Mouse (Mus musculus): ENCODE data around the gene Spsb4. TPM values are rescaled to one million over a fixed set of nuclear protein-coding genes. Genes with fewer than 3 reads are reported as not detected.

Gene Spsb4
- polyA plus RNA-seq, 1 experiment from 2014 or later: 8.4 TPM

- no peak overlapping the region for H3K4me3 ChIP-seq (ENCODE audit: inconsistent target)
- H3K36me3 ChIP-seq (ENCODE audit: inconsistent target): no peaks in the 10 kb centered on the region
- H3K27ac ChIP-seq: no peak overlapping the region
- 77% methylated on average over 3 of the region's 3 CpGs for WGBS (ENCODE audit: missing documents)
- H3K79me2 ChIP-seq (ENCODE audit: inconsistent target): no peaks in the 10 kb centered on the region
These were observed 83.8 kb downstream of the Spsb4 start for GRCm38 (mm10) chr9:96934816-96935215.

DNA sequence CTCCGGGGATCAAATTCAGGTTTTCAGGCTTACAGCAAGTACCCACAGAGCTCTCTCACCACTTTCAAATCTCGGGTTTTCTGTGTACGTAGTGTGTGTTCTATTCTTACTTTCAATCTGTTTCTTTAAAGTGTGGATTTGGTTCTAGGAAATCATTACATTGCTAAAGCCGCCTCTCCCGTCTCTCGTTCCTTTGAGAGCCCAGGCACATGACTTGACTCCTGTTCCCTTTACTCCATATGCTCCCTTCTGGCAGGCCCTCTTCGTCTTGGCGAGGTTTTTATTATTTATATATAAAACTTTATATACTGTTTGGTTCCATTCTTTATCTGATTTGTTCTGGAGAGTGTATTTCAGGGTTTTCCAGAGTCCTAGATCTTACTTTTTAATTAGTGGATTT is 85.9 kb downstream of the Spsb4 start:
- 95% methylated on average over 8 of the region's 8 CpGs for WGBS (ENCODE audit: missing documents)
- H3K27ac ChIP-seq: no peak overlapping the region
- no peaks in the 10 kb centered on the region for H3K79me2 ChIP-seq (ENCODE audit: inconsistent target)
- H3K4me3 ChIP-seq (ENCODE audit: inconsistent target): no peak overlapping the region
- H3K36me3 ChIP-seq (ENCODE audit: inconsistent target): no peaks in the 10 kb centered on the region

- Histone ChIP-seq H3K36me3 (ENCODE audit: inconsistent target) (no peaks in the 10 kb centered on the region), H3K4me3 (ENCODE audit: inconsistent target) (no peak overlapping the region), H3K79me2 (ENCODE audit: inconsistent target) (no peaks in the 10 kb centered on the region), H3K27ac (no peak overlapping the region)
- 69% methylated on average over 16 of the region's 17 CpGs for WGBS (ENCODE audit: missing documents)
These were observed 94.9 kb downstream of the Spsb4 start for GRCm38 (mm10) chr9:96923577-96924316.

DNA sequence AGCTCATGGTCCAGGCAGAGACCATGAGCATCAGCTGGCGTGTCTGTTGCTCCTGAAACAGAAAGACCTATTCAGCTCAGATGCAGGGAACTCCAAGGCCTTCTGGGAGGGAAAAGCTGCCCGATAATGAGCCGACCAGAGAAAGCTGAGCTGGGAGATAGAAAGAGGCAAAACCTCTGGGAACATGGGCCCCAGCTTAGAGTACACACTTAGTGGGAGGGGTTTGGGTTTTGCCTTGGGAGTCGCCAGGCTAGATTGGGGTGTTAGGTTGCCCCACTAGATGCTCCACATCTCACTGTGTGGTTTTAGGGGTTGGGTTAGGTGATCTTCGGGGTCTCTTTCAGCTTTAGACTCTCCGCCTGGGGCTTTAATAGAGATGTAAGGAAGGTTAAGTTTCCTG is 95.5 kb downstream of the Spsb4 start:
- H3K27ac ChIP-seq: no peak overlapping the region
- no peaks in the 10 kb centered on the region for H3K79me2 ChIP-seq (ENCODE audit: inconsistent target)
- H3K36me3 ChIP-seq (ENCODE audit: inconsistent target): no peaks in the 10 kb centered on the region
- WGBS (ENCODE audit: missing documents): 98% methylated on average over 5 of the region's 6 CpGs
- no peak overlapping the region for H3K4me3 ChIP-seq (ENCODE audit: inconsistent target)

DNA sequence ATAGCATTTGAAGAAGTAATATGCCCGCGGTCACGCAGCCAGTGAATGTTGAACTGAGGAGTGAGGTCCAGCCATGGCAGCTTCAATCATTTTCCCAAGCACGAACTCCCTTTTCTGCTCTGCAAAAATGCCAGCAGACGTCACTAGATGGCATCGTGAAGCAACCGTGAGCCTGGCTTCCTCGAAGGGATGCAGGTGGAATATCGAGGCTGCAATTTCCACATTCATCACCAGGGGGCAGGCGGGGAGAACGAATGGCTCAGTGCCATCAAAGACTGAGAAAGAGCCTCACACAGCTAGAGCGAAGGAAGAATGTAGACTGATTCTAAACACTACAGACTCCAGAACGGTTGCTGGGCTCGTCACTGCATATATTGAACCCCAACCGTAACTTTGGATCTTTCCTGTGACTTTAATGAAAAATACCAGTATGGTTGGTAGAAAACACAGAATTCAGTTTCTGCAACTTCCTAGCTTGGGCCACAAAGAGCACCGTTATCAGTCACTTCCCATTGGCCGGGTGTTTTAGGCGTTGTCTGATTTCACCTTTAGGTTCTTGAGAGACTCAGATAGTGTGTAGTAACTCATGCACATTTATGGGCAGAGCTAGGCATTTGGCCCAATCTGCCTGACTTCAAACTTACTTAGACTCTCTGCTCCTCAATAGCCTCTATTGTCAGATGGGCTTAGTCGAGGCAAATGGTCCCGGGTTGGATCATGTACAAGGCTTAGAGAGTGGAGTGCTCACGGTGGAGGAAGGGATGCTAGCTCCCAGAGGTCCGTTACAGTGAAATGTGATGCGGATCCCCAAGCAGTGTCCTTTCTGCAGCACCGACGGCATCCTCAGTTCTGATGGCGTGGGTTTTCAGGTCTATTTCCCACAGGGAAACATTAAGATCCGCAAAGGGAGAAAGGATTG is 101.8 kb downstream of the Spsb4 start:
- 31% methylated on average over 27 of the region's 27 CpGs for WGBS (ENCODE audit: missing documents)
- Histone ChIP-seq H3K4me3 (ENCODE audit: inconsistent target) (no peak overlapping the region), H3K79me2 (ENCODE audit: inconsistent target) (no peaks in the 10 kb centered on the region), H3K27ac (no peak overlapping the region), H3K36me3 (ENCODE audit: inconsistent target) (no peaks in the 10 kb centered on the region)

GRCm38 (mm10) chr9:96916076-96916475 is 102.6 kb downstream of the Spsb4 start:
- no peaks in the 10 kb centered on the region for H3K36me3 ChIP-seq (ENCODE audit: inconsistent target)
- no peaks in the 10 kb centered on the region for H3K79me2 ChIP-seq (ENCODE audit: inconsistent target)
- no peak overlapping the region for H3K27ac ChIP-seq
- WGBS (ENCODE audit: missing documents): 78% methylated on average over 7 of the region's 7 CpGs
- H3K4me3 ChIP-seq (ENCODE audit: inconsistent target): no peak overlapping the region

DNA sequence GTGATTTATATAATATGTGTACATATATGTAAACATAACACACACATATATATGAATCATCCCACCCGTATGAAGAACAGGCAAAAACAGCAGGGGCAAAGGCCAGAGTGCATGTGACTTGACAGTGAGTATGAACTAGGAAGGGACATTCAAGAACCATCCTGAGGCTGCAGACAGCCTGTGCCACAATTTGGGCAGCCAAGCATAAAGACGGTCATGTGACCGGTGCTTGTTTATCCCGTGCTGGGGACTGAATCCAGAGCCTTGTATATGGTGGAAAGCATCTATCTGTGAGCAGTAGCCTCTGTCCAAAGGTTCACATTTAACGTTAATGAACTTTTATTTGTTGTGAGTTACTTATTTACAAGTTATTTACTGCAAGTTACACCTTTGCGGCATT is 103.8 kb downstream of the Spsb4 start:
- H3K36me3 ChIP-seq (ENCODE audit: inconsistent target): no peaks in the 10 kb centered on the region
- 89% methylated on average over 5 of the region's 6 CpGs for WGBS (ENCODE audit: missing documents)
- no peak overlapping the region for H3K4me3 ChIP-seq (ENCODE audit: inconsistent target)
- no peaks in the 10 kb centered on the region for H3K79me2 ChIP-seq (ENCODE audit: inconsistent target)
- H3K27ac ChIP-seq: no peak overlapping the region

GRCm38 (mm10) chr9:96914005-96914404 is 104.6 kb downstream of the Spsb4 start:
- H3K4me3 ChIP-seq (ENCODE audit: inconsistent target): no peak overlapping the region
- no peak overlapping the region for H3K27ac ChIP-seq
- no peaks in the 10 kb centered on the region for H3K36me3 ChIP-seq (ENCODE audit: inconsistent target)
- 97% methylated on average over 3 of the region's 3 CpGs for whole genome bisulfite sequencing (ENCODE audit: missing documents)
- no peaks in the 10 kb centered on the region for H3K79me2 ChIP-seq (ENCODE audit: inconsistent target)

- no peak overlapping the region for H3K4me3 ChIP-seq (ENCODE audit: inconsistent target)
- no peak overlapping the region for H3K27ac ChIP-seq
- 93% methylated on average over 1 of the region's 1 CpGs for WGBS (ENCODE audit: missing documents)
- no peaks in the 10 kb centered on the region for H3K36me3 ChIP-seq (ENCODE audit: inconsistent target)
- H3K79me2 ChIP-seq (ENCODE audit: inconsistent target): no peaks in the 10 kb centered on the region
These were observed 109.1 kb downstream of the Spsb4 start for GRCm38 (mm10) chr9:96909503-96909902.

- Histone ChIP-seq H3K4me3 (ENCODE audit: inconsistent target) (no peak overlapping the region), H3K27ac (no peak overlapping the region), H3K36me3 (ENCODE audit: inconsistent target) (no peaks in the 10 kb centered on the region), H3K79me2 (ENCODE audit: inconsistent target) (no peaks in the 10 kb centered on the region)
- 100% methylated on average over 2 of the region's 2 CpGs for WGBS (ENCODE audit: missing documents)
These were observed 109.9 kb downstream of the Spsb4 start for GRCm38 (mm10) chr9:96908737-96909136.

- WGBS (ENCODE audit: missing documents): 84% methylated on average over 7 of the region's 7 CpGs
- Histone ChIP-seq H3K79me2 (ENCODE audit: inconsistent target) (no peaks in the 10 kb centered on the region), H3K36me3 (ENCODE audit: inconsistent target) (no peaks in the 10 kb centered on the region), H3K27ac (no peak overlapping the region), H3K4me3 (ENCODE audit: inconsistent target) (no peak overlapping the region)
These were observed 114.0 kb downstream of the Spsb4 start for GRCm38 (mm10) chr9:96904360-96905355.

DNA sequence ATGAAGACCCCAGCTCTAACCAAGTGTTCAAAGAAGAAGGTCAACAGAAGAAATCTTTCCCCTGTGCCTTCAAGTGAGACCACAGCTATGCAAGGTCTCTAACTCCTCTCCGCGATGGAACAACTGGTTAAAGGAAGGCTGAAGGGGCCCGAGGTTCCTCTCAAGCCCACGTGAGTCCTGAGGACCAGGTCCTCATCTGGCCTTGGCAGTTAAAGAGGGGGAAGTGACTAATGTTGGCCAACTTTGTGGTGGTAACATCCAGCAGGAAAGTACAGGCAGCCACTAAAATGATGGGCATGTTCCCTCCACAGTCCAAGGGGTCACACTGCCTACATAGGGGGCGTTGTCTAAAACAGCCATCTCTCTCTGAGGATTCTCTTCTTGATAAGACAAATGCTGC is 118.9 kb downstream of the Spsb4 start:
- Histone ChIP-seq H3K79me2 (ENCODE audit: inconsistent target) (no peaks in the 10 kb centered on the region), H3K27ac (no peak overlapping the region), H3K36me3 (ENCODE audit: inconsistent target) (no peaks in the 10 kb centered on the region), H3K4me3 (ENCODE audit: inconsistent target) (no peak overlapping the region)
- 1% methylated on average over 5 of the region's 5 CpGs for WGBS (ENCODE audit: missing documents)

GRCm38 (mm10) chr9:96899004-96899403 is 119.6 kb downstream of the Spsb4 start:
- Histone ChIP-seq H3K27ac (no peak overlapping the region), H3K4me3 (ENCODE audit: inconsistent target) (no peak overlapping the region), H3K79me2 (ENCODE audit: inconsistent target) (no peaks in the 10 kb centered on the region), H3K36me3 (ENCODE audit: inconsistent target) (no peaks in the 10 kb centered on the region)

GRCm38 (mm10) chr9:96896690-96897089 is 122.0 kb downstream of the Spsb4 start:
- 25% methylated on average over 1 of the region's 1 CpGs for WGBS (ENCODE audit: missing documents)
- H3K4me3 ChIP-seq (ENCODE audit: inconsistent target): no peak overlapping the region
- no peaks in the 10 kb centered on the region for H3K79me2 ChIP-seq (ENCODE audit: inconsistent target)
- H3K27ac ChIP-seq: no peak overlapping the region
- no peaks in the 10 kb centered on the region for H3K36me3 ChIP-seq (ENCODE audit: inconsistent target)
